Mouse (Mus musculus) neutrophil, adult 83 days (primary cell): ENCODE data around the gene Olfr101. TPM values are rescaled to one million over a fixed set of nuclear protein-coding genes. Genes with fewer than 3 reads are reported as not detected.

Source experiments
- total RNA-seq, 2 experiments: library from RNA; stranded (reverse); gene quantifications; one replicate each; pipeline ENCODE4 v1.2.4; 2023

Gene Olfr101
- total RNA-seq, result not detected

DNA sequence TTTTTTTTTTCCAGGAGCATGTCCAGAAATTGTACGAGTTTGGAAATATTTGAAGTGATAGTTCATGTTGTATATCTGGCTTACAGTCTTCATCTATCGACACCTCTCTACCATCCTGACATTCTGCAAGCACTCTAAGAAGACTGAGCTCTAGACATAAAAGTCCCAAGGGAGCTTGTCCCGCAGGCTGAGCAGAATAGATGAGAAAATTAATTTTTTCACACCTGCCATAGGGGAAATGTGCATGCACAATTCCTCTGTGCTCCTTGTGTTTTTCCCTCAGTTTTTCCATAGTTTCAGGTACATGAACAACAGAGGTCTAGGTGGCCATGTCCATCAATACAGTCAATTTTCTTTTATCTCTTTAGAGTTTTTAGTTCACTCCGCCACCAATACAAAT is at the start of gene Olfr101:
Gene Olfr101, minus strand, starts transcription at position 101 of the 400 bp plus-strand sequence.

DNA sequence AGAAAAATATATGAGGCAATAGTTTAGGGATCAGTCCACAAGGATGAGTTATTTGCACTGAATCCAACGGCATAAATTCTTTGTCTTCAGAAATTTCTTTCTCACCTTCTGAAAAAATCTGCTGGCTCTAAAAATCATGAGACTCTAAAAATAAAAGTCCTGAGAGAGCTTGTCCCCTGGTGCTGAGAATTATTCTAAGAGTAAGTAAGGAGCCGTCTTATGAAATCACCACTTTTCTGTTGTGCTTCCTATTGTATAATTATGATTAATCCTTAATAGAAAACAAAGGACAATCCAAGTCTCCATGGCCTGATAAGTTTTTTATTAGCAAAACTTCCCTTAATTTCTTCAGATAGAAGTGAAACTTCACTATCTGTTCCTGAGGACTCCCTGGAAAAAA is 35.5 kb upstream of the Olfr101 start, which contains the start of gene Olfr103:
Gene Olfr103, minus strand, starts transcription at position 101 of the 400 bp plus-strand sequence.

DNA sequence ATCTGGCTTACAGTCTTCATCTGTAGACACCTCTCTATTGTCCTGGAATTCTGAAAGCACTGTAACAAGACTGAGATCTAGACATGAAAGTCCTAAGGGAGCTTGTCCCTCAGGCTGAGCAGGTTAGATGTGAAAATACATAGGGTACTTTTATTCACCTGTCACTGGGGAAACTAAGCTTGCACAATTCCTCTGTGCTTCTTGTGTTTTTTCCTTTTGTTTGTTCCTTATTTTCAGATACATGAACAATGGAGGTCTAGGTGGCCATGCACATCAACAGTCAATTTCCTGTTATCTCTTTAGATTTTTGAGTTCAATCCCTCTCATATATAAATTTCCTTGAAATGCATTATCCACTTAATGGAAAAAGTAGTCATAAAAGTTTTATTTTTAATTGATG is 12.8 kb upstream of the Olfr101 start, which contains the start of gene Olfr102:
Gene Olfr102, minus strand, starts transcription at position 101 of the 400 bp plus-strand sequence.

DNA sequence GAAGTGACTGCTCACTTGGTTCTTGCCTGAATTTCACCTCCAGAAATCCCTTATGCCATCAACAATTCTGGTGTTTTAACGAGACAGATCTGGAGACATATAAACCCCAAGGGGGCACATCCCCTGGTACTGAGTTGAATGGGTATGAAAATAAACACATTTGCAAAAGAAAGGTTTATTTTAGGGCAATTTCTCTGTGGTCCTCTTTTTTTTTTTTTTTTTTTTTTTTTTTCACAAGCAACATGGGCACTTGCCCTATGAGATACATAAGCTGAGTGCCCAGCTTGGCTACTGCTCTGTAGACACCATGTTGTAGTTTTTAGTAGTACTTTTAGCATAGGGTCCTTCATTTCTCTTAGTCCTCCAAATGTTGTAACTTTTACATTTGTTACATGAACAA is 20.8 kb downstream of the Olfr101 start, which contains the start of gene Olfr99:
Gene Olfr99, minus strand, starts transcription at position 101 of the 400 bp plus-strand sequence.

DNA sequence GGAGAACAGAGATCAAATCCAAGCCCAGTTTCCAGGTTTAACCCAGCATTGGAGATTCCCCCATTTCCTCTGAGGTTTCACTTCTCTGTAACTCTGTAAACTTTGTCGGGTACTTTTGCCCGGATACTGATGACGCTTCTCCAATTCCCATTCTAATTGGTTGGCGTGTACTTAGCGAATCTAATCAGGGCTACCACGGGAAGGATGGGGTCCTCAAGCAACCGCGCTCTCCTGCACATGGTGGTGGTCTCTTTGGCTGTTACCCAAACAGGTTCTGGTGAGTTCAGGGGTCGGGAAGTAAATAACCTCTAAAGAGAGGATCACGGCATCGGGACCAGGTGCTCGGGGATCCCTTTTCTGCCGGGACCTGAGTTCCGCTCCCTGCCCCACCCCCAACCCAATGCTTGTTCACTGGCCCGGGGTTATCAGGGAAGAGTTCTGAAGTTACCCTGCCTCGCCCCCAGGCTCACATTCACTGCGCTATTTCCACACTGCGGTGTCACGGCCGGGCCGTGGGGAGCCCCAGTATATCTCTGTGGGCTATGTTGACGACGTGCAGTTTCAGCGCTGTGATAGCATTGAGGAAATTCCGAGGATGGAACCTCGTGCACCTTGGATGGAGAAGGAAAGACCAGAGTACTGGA is 33.9 kb downstream of the Olfr101 start, which contains the start of gene H2-M3:
Gene H2-M3, plus strand, starts transcription at position 163 of the 644 bp plus-strand sequence.

DNA sequence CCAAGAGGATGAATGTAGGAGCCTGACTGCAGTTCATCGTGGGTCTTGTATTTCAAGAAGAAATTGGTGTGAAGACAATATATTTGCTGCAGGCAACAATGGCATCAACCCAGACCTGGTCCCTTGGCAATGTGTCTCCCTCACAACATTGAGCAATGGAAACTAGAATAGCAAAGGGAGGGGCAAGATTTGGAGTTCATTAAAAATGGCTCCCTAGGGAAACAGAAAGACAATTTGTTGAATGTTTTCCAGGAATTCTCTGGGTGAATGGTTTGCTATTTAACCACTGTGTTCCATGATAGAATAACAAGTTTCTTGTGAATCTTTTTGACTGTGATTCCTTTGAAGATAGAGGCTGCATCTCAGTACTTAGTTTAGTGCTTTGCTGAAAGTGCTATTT is 40.5 kb downstream of the Olfr101 start, which contains the start of gene Olfr98:
Gene Olfr98, minus strand, starts transcription at position 124 of the 400 bp plus-strand sequence.

Other genes starting within 250 kb of the Olfr101 start
- gene Olfr90, start 215.8 kb downstream of the Olfr101 start, total RNA-seq, result under 1 TPM in 1 of 2 experiments, not detected in 1; 0.24 TPM
- not detected for gene Olfr91, start 206.0 kb downstream of the Olfr101 start, total RNA-seq
- gene Olfr92, start 184.2 kb downstream of the Olfr101 start, total RNA-seq, result not detected
- gene Olfr93, start 142.8 kb downstream of the Olfr101 start, total RNA-seq, result not detected
- gene Ubd, start 110.4 kb downstream of the Olfr101 start, total RNA-seq, result not detected
- gene Olfr94, start 103.3 kb downstream of the Olfr101 start, total RNA-seq, result not detected
- gene Olfr95, start 91.2 kb downstream of the Olfr101 start, total RNA-seq, result not detected
- not detected for gene Olfr96, start 84.2 kb downstream of the Olfr101 start, total RNA-seq
- not detected for gene Olfr97, start 67.0 kb downstream of the Olfr101 start, total RNA-seq
- gene Olfr98, start 40.6 kb downstream of the Olfr101 start, total RNA-seq, result not detected
- gene H2-M3, start 34.1 kb downstream of the Olfr101 start, total RNA-seq, result 1 to 10 TPM; 4.0 to 5.0 TPM
- gene Olfr99, start 20.9 kb downstream of the Olfr101 start, total RNA-seq, result not detected
- gene Olfr102, start 12.7 kb upstream of the Olfr101 start, total RNA-seq, result not detected
- gene Olfr103, start 35.4 kb upstream of the Olfr101 start, total RNA-seq, result not detected
- gene Olfr104-ps, start 55.3 kb upstream of the Olfr101 start, total RNA-seq, result not detected
- gene Olfr105-ps, start 74.7 kb upstream of the Olfr101 start, total RNA-seq, result not detected
- gene Olfr106-ps, start 86.1 kb upstream of the Olfr101 start, total RNA-seq, result not detected
- not detected for gene Olfr107, start 94.9 kb upstream of the Olfr101 start, total RNA-seq
- gene Olfr108, start 141.2 kb upstream of the Olfr101 start, total RNA-seq, result not detected
- gene Olfr109, start 154.6 kb upstream of the Olfr101 start, total RNA-seq, result not detected
- gene H2-M2, start 179.2 kb upstream of the Olfr101 start, total RNA-seq, result not detected
- gene Olfr110, start 188.2 kb upstream of the Olfr101 start, total RNA-seq, result not detected
- gene Olfr111, start 203.7 kb upstream of the Olfr101 start, total RNA-seq, result not detected